Mouse (Mus musculus): Measurements from ENCODE around the gene Upf2. TPM values are rescaled to one million over a fixed set of nuclear protein-coding genes. Genes with fewer than 3 reads are reported as not detected.

Upf2 gene
- polyA plus RNA-seq, 1 experiment from 2014 or later: 12.3 TPM

- Histone ChIP-seq H3K36me3 (ENCODE audit: control insufficient read depth, insufficient read depth, low read length) (no peaks in the 10 kb centered on the region), H3K27ac (ENCODE audit: low read depth, low read length) (no peak overlapping the region), H3K9ac (ENCODE audit: low read length) (peak overlapping the region; percentile 53), H3K4me2 (ENCODE audit: low read depth) (peak overlapping the region; percentile 89), H3K4me3 (ENCODE audit: low read depth, low read length) (peak overlapping the region; percentile 43), H3K4me1 (ENCODE audit: control insufficient read depth, insufficient read depth, low read length) (0 out of 2 replicates have a peak, but pooled peaks cover 3% of the 10 kb centered on the region), H3K27me3 (ENCODE audit: control insufficient read depth, insufficient read depth, low read length) (peaks cover 11% of the 10 kb centered on the region), H3K9me3 (ENCODE audit: control insufficient read depth, low read length) (no peaks in the 10 kb centered on the region)
- DNase-seq (ENCODE audit: low spot score) (peak; percentile 66), ATAC-seq (ENCODE audit: insufficient read depth, low FRiP score, low TSS enrichment) (peak; percentile 72)
- WGBS: 7% methylated on average over 51 of the region's 51 CpGs
Observed at GRCm38 (mm10) chr2:6100027-6100749, 148.9 kb downstream of the Upf2 start.

DNA sequence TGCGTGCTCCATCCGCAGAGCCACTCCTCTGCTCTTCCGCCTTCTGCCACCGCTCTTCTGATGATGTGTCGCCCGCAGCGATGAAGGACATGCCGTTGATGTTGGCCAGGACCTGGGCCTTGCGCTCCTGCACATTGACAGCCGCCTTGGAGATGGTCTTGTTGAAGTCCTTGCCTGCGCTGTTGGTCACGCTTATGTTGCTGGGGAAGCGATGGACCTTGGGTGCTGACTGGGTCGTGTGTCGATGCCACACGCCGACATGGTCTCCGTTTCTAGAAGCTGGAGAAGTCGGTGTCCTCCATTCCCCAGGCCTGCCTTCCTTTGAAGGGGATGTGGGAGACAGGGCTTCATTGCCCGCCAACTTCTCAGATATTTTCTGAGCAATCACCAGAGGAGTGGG is 149.5 kb downstream of the Upf2 start:
- Histone ChIP-seq H3K4me3 (ENCODE audit: low read depth, low read length) (peak overlapping the region; percentile 43), H3K4me1 (ENCODE audit: control insufficient read depth, insufficient read depth, low read length) (0 out of 2 replicates have a peak, but pooled peaks cover 3% of the 10 kb centered on the region), H3K4me2 (ENCODE audit: low read depth) (peak overlapping the region; percentile 89), H3K9ac (ENCODE audit: low read length) (peak overlapping the region; percentile 53), H3K27ac (ENCODE audit: low read depth, low read length) (no peak overlapping the region), H3K9me3 (ENCODE audit: control insufficient read depth, low read length) (no peaks in the 10 kb centered on the region), H3K27me3 (ENCODE audit: control insufficient read depth, insufficient read depth, low read length) (peaks cover 11% of the 10 kb centered on the region), H3K36me3 (ENCODE audit: control insufficient read depth, insufficient read depth, low read length) (no peaks in the 10 kb centered on the region)
- DNase-seq (ENCODE audit: low spot score): no peak
- no peak for ATAC-seq (ENCODE audit: insufficient read depth, low FRiP score, low TSS enrichment)
- 31% methylated on average over 20 of the region's 20 CpGs for WGBS

DNA sequence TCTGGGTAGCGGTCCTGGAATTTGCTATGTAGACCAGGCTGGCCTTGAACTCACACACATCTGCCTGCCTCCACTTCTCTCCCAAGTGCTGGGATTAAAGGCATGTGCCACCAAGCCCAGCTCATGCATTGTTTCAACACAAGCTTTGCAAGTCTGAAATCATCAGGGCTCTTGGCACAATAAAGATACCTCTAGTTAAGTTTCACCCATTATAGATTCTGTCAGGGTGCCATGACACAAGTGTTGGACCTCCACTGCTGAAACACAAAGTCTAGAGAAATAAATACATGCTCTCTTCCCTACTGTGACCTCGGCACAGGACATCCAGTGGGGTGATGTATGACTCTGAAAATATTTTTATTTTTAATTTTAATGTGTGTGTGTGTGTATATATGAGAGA is 154.2 kb downstream of the Upf2 start:
- no peaks in the 10 kb centered on the region for H3K36me3 ChIP-seq (ENCODE audit: control insufficient read depth, insufficient read depth, low read length)
- no peak for ATAC-seq (ENCODE audit: insufficient read depth, low FRiP score, low TSS enrichment)
- H3K27ac ChIP-seq (ENCODE audit: low read depth, low read length): no peak overlapping the region
- WGBS: 88% methylated on average over 2 of the region's 2 CpGs
- H3K4me1 ChIP-seq (ENCODE audit: control insufficient read depth, insufficient read depth, low read length): no peaks in the 10 kb centered on the region
- no peak for DNase-seq (ENCODE audit: low spot score)
- H3K4me2 ChIP-seq (ENCODE audit: low read depth): no peak overlapping the region
- H3K4me3 ChIP-seq (ENCODE audit: low read depth, low read length): no peak overlapping the region
- H3K9me3 ChIP-seq (ENCODE audit: control insufficient read depth, low read length): no peaks in the 10 kb centered on the region
- H3K27me3 ChIP-seq (ENCODE audit: control insufficient read depth, insufficient read depth, low read length): peaks cover 8% of the 10 kb centered on the region
- H3K9ac ChIP-seq (ENCODE audit: low read length): no peak overlapping the region

Other genes starting within 250 kb of the Upf2 start
- gene Camk1d, start 237.0 kb upstream of the Upf2 start, polyA plus RNA-seq (2014; fragmentation: Nextera tagmentation; extraction: Ambion mirVana): 0.91 and 2.1 TPM in 2 replicates
- 82.2 and 83.5 TPM in 2 replicates for gene Nudt5, start 106.5 kb upstream of the Upf2 start, polyA plus RNA-seq (2014; fragmentation: Nextera tagmentation; extraction: Ambion mirVana)
- 332 and 337 TPM in 2 replicates for gene Cdc123, start 106.3 kb upstream of the Upf2 start, polyA plus RNA-seq (2014; fragmentation: Nextera tagmentation; extraction: Ambion mirVana)
- gene Gm13199, start 88.5 kb upstream of the Upf2 start, polyA plus RNA-seq (2014; fragmentation: Nextera tagmentation; extraction: Ambion mirVana): 1.5 and 2.7 TPM in 2 replicates
- gene Sec61a2, start 56.0 kb upstream of the Upf2 start, polyA plus RNA-seq (2014; fragmentation: Nextera tagmentation; extraction: Ambion mirVana): 83.5 and 84.1 TPM in 2 replicates
- gene Dhtkd1, start 8.7 kb upstream of the Upf2 start, polyA plus RNA-seq (2014; fragmentation: Nextera tagmentation; extraction: Ambion mirVana): 2.8 and 3.8 TPM in 2 replicates
- gene Proser2, start 178.7 kb downstream of the Upf2 start, polyA plus RNA-seq (2014; fragmentation: Nextera tagmentation; extraction: Ambion mirVana): 3.2 and 3.5 TPM in 2 replicates